ENCODE assay signal across 33 mouse cellular contexts in the genomic region with DNA sequence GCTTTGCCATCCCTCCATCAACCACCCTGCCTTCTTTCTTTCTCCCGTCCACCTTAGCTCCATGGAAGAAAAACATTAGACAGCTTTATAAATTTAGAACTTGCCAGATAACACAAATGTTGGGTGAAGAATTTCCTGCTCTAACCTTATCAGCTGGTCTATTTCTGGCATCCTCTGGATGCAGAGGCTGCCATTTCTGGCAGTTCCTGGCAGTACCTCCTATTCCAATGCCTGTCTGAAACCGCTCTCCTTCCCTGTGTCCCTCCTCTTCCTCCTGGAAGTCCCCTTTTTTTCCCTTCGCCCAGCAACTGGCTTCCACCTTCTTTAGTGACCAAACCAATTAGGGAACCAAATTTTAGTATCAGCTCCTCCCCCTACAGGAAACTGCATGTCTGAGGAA.
A peak's percentile ranks its signal among the peaks of the same experiment; 100 is the strongest.
DNase-seq lines count a peak whose midpoint lies in the region; ATAC-seq lines count a peak whose summit lies in the region.
"Had no signal": no experiment of that assay in that cellular context is flagged by ENCODE, and none has a peak within 500 bp of the region (broad histone marks: within the 10 kb centered on the region; RNA-seq: fewer than 3 reads in every experiment).

No protein-coding gene starts in this region.

- H3K9ac ChIP-seq in heart, embryonic 14.5 days (ENCODE audit: low read length), result peak overlapping the region; percentile 42; the same call in 1 of the 2 replicates
- H3K9ac ChIP-seq: embryonic facial prominence, embryonic 13.5 days; forebrain, embryonic 15.5 days; hindbrain, embryonic 12.5 days; intestine, embryonic 15.5 days; liver, embryonic 14.5 days; stomach, embryonic 15.5 days had no signal

- peaks cover 10 to 16% of the 10 kb centered on the region in 2 experiments for H3K4me1 ChIP-seq in heart, embryonic 14.5 days (ENCODE audit: control insufficient read depth in 2 of 2, insufficient read depth in 2 of 2, low read length in 2 of 2)
- H3K4me1 ChIP-seq: embryonic facial prominence, embryonic 13.5 days; forebrain, embryonic 10.5 days; forebrain, embryonic 15.5 days; hindbrain, embryonic 12.5 days; intestine, embryonic 15.5 days; stomach, embryonic 15.5 days had no signal

- H3K27ac ChIP-seq in heart, embryonic 14.5 days (replicated peaks in 1 of 2; ENCODE audit: control insufficient read depth in 1 of 2, insufficient read depth in 1 of 2, low read depth in 2 of 2, low read length in 2 of 2), result peak overlapping the region; percentile 89 to 94
- H3K27ac ChIP-seq: embryonic facial prominence, embryonic 13.5 days; forebrain, embryonic 10.5 days; forebrain, embryonic 15.5 days; hindbrain, embryonic 12.5 days; hindbrain, postnatal 0 days; intestine, embryonic 15.5 days; liver, embryonic 14.5 days; macrophage; stomach, embryonic 15.5 days had no signal

- H3K9me3 ChIP-seq in heart, embryonic 14.5 days (ENCODE audit: control insufficient read depth, low read length), result 0 out of 2 replicates have a peak, but pooled peaks cover 4% of the 10 kb centered on the region
- H3K9me3 ChIP-seq: embryonic facial prominence, embryonic 13.5 days; forebrain, embryonic 10.5 days; forebrain, embryonic 15.5 days; hindbrain, embryonic 12.5 days; intestine, embryonic 15.5 days; stomach, embryonic 15.5 days had no signal

- H3K4me2 ChIP-seq in heart, embryonic 14.5 days (ENCODE audit: low read length), result peak overlapping the region; percentile 53
- H3K4me2 ChIP-seq: embryonic facial prominence, embryonic 13.5 days; forebrain, embryonic 15.5 days; hindbrain, embryonic 12.5 days; intestine, embryonic 15.5 days; stomach, embryonic 15.5 days had no signal

- H3K27me3 ChIP-seq in heart, embryonic 14.5 days (ENCODE audit: control insufficient read depth, insufficient read depth, low read length), result no peaks in the 10 kb centered on the region
- H3K27me3 ChIP-seq: CH12.LX; embryonic facial prominence, embryonic 13.5 days; forebrain, embryonic 15.5 days; hindbrain, embryonic 12.5 days; intestine, embryonic 15.5 days; stomach, embryonic 15.5 days had no signal

- 8% methylated on average over 3 of the region's 3 CpGs for WGBS in heart, embryonic 14.5 days

- no peak overlapping the region for H3K4me3 ChIP-seq in heart, embryonic 14.5 days (ENCODE audit: control insufficient read depth in 1 of 2, insufficient read depth in 1 of 2, low read depth in 1 of 2, low read length in 2 of 2)
- H3K4me3 ChIP-seq: embryonic facial prominence, embryonic 13.5 days; forebrain, embryonic 10.5 days; forebrain, embryonic 15.5 days; hindbrain, embryonic 12.5 days; intestine, embryonic 15.5 days; stomach, embryonic 15.5 days had no signal

- DNase-seq in heart, adult 18-20 months, result peak; percentile 37 to 59
- peak; percentile 35 for DNase-seq in heart, adult 9 months (ENCODE audit: low spot score in 2 of 2)
- peak; percentile 20 to 30 for DNase-seq in heart, postnatal 36 days
- DNase-seq in urinary bladder, postnatal 25 days (ENCODE audit: low spot score), result no peak
- no peak for DNase-seq in B cell, adult 2 months
- DNase-seq in urinary bladder, postnatal 36 days (ENCODE audit: low spot score in 2 of 2), result no peak
- DNase-seq: adrenal gland, adult 8-10 months; cerebellum, adult 11 months; cerebellum, adult 9-10 months; cerebellum, postnatal 36 days; embryo, embryonic 11 days; gastrocnemius, postnatal 10 days; kidney, adult 2 months; kidney, postnatal 36 days; layer of hippocampus, postnatal 36 days; liver; lung, adult 2 months; lung, postnatal 10 days; midbrain, embryonic 14.5 days; right cerebral cortex, postnatal 14 days; thymus, postnatal 14 days had no signal

- no peaks in the 10 kb centered on the region for H3K36me3 ChIP-seq in heart, embryonic 14.5 days (ENCODE audit: control insufficient read depth, insufficient read depth, low read length)
- H3K36me3 ChIP-seq: embryonic facial prominence, embryonic 13.5 days; forebrain, embryonic 10.5 days; forebrain, embryonic 15.5 days; hindbrain, embryonic 12.5 days; intestine, embryonic 15.5 days; stomach, embryonic 15.5 days had no signal

- intact Hi-C loops in heart, postnatal 36 days (cut with DNase I), result loop anchor here (5.0 kb wide), 1 partner anchor 61 kb away; the partner anchor contains the start of gene B3galt1

- ATAC-seq in heart, embryonic 14.5 days (ENCODE audit: insufficient number of reproducible peaks, insufficient read depth, low FRiP score, low read depth), result peak; percentile 85
- ATAC-seq: activated CD4-positive, CD25-positive, alpha-beta regulatory T cell, adult 4 months; forebrain, embryonic 15.5 days; hindbrain, postnatal 0 days; intestine, embryonic 15.5 days had no signal

Comparison
In these comparisons a context has a peak if more than half of its experiments do, and no peak if none do; other contexts are left out.
1. DNase-seq: peak in heart, adult 18-20 months (2 of 2), heart, adult 9 months (2 of 2) and heart, postnatal 36 days (2 of 2); none in urinary bladder, postnatal 25 days (single experiment), B cell, adult 2 months (0 of 2) and urinary bladder, postnatal 36 days (0 of 2).